Mouse (Mus musculus): ENCODE measurements around the gene Cntnap2.

- TF ChIP-seq CTCF (conservative IDR thresholded peaks at IDR 0.05 in 1 of 2, IDR thresholded peaks at IDR 0.05 in 1 of 2; ENCODE audit: low read depth in 2 of 2, low read length in 2 of 2) (no peak), ETS1 (conservative IDR thresholded peaks at IDR 0.05; ENCODE audit: low read depth, low read length) (no peak), POLR2AphosphoS2 (IDR thresholded peaks at IDR 0.05; ENCODE audit: low read depth, low read length) (no peak), MAFK (IDR thresholded peaks at IDR 0.05; ENCODE audit: insufficient replicate concordance, low read length) (no peak), ZC3H11A (IDR thresholded peaks at IDR 0.05; ENCODE audit: low read depth, low read length) (no peak), NRF1 (IDR thresholded peaks at IDR 0.05; ENCODE audit: low read depth, low read length) (no peak), POLR2A (IDR thresholded peaks at IDR 0.05; ENCODE audit: low read depth, low read length) (no peak), HCFC1 (IDR thresholded peaks at IDR 0.05; ENCODE audit: low read depth, low read length) (no peak), TCF12 (IDR thresholded peaks at IDR 0.05; ENCODE audit: low read depth, low read length) (no peak), MAX (IDR thresholded peaks at IDR 0.05; ENCODE audit: low read length) (no peak), CHD1 (IDR thresholded peaks at IDR 0.05; ENCODE audit: low read depth, low read length) (no peak), MYC (IDR thresholded peaks at IDR 0.05; ENCODE audit: low read depth, low read length) (no peak), BHLHE40 (IDR thresholded peaks at IDR 0.05; ENCODE audit: low read depth, low read length) (no peak)
These were observed 1936.9 kb downstream of the Cntnap2 start for GRCm38 (mm10) chr6:46996010-46996602.
